Mouse (Mus musculus) midbrain, embryonic 10.5 days (tissue): ENCODE data around the gene Rnf34. TPM values are rescaled to one million over a fixed set of nuclear protein-coding genes. Genes with fewer than 3 reads are reported as not detected.

Source experiments
- DNase-seq: peaks from one replicate; pipeline ENCODE4 v3.0.0-alpha.2; 2017; ENCODE audit warnings: low spot score
- H3K27ac ChIP-seq: fragments of 300-500 bp; sonication (generic); replicated peaks from 2 replicates; pipeline ENCODE4 v1.5.1; 2016; ENCODE audit warnings: mild to moderate bottlenecking
- H3K27me3 ChIP-seq: fragments of 300-500 bp; sonication (generic); 2 replicates; pipeline ENCODE4 v1.6.1; 2016; ENCODE audit warnings: low read depth, mild to moderate bottlenecking; ENCODE audit not compliant: poor library complexity, severe bottlenecking
- H3K36me3 ChIP-seq: fragments of 300-500 bp; sonication (generic); 2 replicates; pipeline ENCODE4 v1.6.1; 2016; ENCODE audit warnings: mild to moderate bottlenecking, moderate library complexity
- H3K4me1 ChIP-seq: fragments of 300-500 bp; sonication (generic); 2 replicates; pipeline ENCODE4 v1.6.1; 2016
- H3K4me3 ChIP-seq: fragments of 300-500 bp; sonication (generic); 2 replicates; pipeline ENCODE4 v1.5.1; 2016; ENCODE audit warnings: mild to moderate bottlenecking, moderate library complexity
- H3K9me3 ChIP-seq: fragments of 300-500 bp; sonication (generic); replicated peaks from 2 replicates; pipeline ENCODE4 v1.6.1; 2016; ENCODE audit warnings: mild to moderate bottlenecking
- WGBS: fragments of 180-500 bp; shearing (Covaris S2); methylation state at CpG from one replicate; pipeline ENCODE4 v1.1.7; 2016; 5-methylcytosine and 5-hydroxymethylcytosine counted together
- polyA plus RNA-seq: library from polyadenylated mRNA; unstranded; fragments of >200 nt; fragmentation: Nextera tagmentation; extraction: Ambion mirVana; gene quantifications from 2 replicates; pipeline ENCODE4 v1.2.1, GENCODE M21; 2016

Gene Rnf34
- polyA plus RNA-seq, 1 experiment from 2014 or later: 50.6 TPM

- peaks cover 4% of the 10 kb centered on the region for H3K4me1 ChIP-seq
- no peaks in the 10 kb centered on the region for H3K9me3 ChIP-seq
- WGBS: 85% methylated on average over 8 of the region's 8 CpGs
- H3K27me3 ChIP-seq: no peaks in the 10 kb centered on the region
- H3K27ac ChIP-seq: no peak overlapping the region
- H3K36me3 ChIP-seq: no peaks in the 10 kb centered on the region
- no peak overlapping the region for H3K4me3 ChIP-seq
- no peak for DNase-seq
These were observed 24.7 kb upstream of the Rnf34 start for GRCm38 (mm10) chr5:122825099-122825498.

GRCm38 (mm10) chr5:122832536-122832935 is 17.3 kb upstream of the Rnf34 start:
- WGBS: 88% methylated on average over 10 of the region's 10 CpGs
- H3K4me3 ChIP-seq: no peak overlapping the region
- no peaks in the 10 kb centered on the region for H3K27me3 ChIP-seq
- H3K4me1 ChIP-seq: no peaks in the 10 kb centered on the region
- DNase-seq: no peak
- no peak overlapping the region for H3K27ac ChIP-seq
- no peaks in the 10 kb centered on the region for H3K36me3 ChIP-seq
- no peaks in the 10 kb centered on the region for H3K9me3 ChIP-seq

GRCm38 (mm10) chr5:122832996-122833395 is 16.9 kb upstream of the Rnf34 start:
- no peaks in the 10 kb centered on the region for H3K4me1 ChIP-seq
- no peak overlapping the region for H3K27ac ChIP-seq
- H3K4me3 ChIP-seq: no peak overlapping the region
- H3K27me3 ChIP-seq: no peaks in the 10 kb centered on the region
- WGBS: 78% methylated on average over 10 of the region's 10 CpGs
- DNase-seq: no peak
- H3K36me3 ChIP-seq: no peaks in the 10 kb centered on the region
- H3K9me3 ChIP-seq: no peaks in the 10 kb centered on the region

GRCm38 (mm10) chr5:122841126-122841525 is 8.7 kb upstream of the Rnf34 start:
- WGBS: 92% methylated on average over 2 of the region's 2 CpGs
- H3K4me1 ChIP-seq: no peaks in the 10 kb centered on the region
- no peak overlapping the region for H3K27ac ChIP-seq
- H3K9me3 ChIP-seq: no peaks in the 10 kb centered on the region
- no peak overlapping the region for H3K4me3 ChIP-seq
- no peak for DNase-seq
- H3K36me3 ChIP-seq: no peaks in the 10 kb centered on the region
- H3K27me3 ChIP-seq: no peaks in the 10 kb centered on the region

- H3K27ac ChIP-seq: no peak overlapping the region
- H3K9me3 ChIP-seq: no peaks in the 10 kb centered on the region
- no peak overlapping the region for H3K4me3 ChIP-seq
- no peaks in the 10 kb centered on the region for H3K36me3 ChIP-seq
- H3K27me3 ChIP-seq: no peaks in the 10 kb centered on the region
- WGBS: 87% methylated on average over 5 of the region's 5 CpGs
- H3K4me1 ChIP-seq: no peaks in the 10 kb centered on the region; the same call in 1 of the 2 replicates
- no peak for DNase-seq
These were observed 6.0 kb upstream of the Rnf34 start for GRCm38 (mm10) chr5:122843799-122844198.

GRCm38 (mm10) chr5:122850319-122851002 is 613 bp downstream of the Rnf34 start:
- Histone ChIP-seq H3K4me3 (peak overlapping the region; percentile 94), H3K36me3 (peaks cover 3% of the 10 kb centered on the region; the same call in 1 of the 2 replicates), H3K27me3 (no peaks in the 10 kb centered on the region), H3K9me3 (no peaks in the 10 kb centered on the region), H3K4me1 (peaks cover 27% of the 10 kb centered on the region), H3K27ac (peak overlapping the region; percentile 97)
- no peak for DNase-seq
- 1% methylated on average over 38 of the region's 38 CpGs for WGBS

GRCm38 (mm10) chr5:122852611-122853010 is 2.8 kb downstream of the Rnf34 start:
- WGBS: 88% methylated on average over 2 of the region's 2 CpGs
- no peak for DNase-seq
- no peak overlapping the region for H3K4me3 ChIP-seq
- peaks cover 21% of the 10 kb centered on the region for H3K36me3 ChIP-seq
- no peak overlapping the region for H3K27ac ChIP-seq
- no peaks in the 10 kb centered on the region for H3K27me3 ChIP-seq
- peaks cover 27% of the 10 kb centered on the region for H3K4me1 ChIP-seq
- H3K9me3 ChIP-seq: no peaks in the 10 kb centered on the region

GRCm38 (mm10) chr5:122855858-122856257 is 6.0 kb downstream of the Rnf34 start:
- H3K4me1 ChIP-seq: peaks cover 13% of the 10 kb centered on the region
- no peak overlapping the region for H3K27ac ChIP-seq
- WGBS: 79% methylated on average over 3 of the region's 3 CpGs
- no peaks in the 10 kb centered on the region for H3K9me3 ChIP-seq
- no peak for DNase-seq
- H3K4me3 ChIP-seq: no peak overlapping the region
- peaks cover 23% of the 10 kb centered on the region for H3K36me3 ChIP-seq
- H3K27me3 ChIP-seq: no peaks in the 10 kb centered on the region

- Histone ChIP-seq H3K36me3 (peaks cover 73% of the 10 kb centered on the region), H3K27ac (no peak overlapping the region), H3K4me3 (no peak overlapping the region), H3K27me3 (no peaks in the 10 kb centered on the region), H3K9me3 (no peaks in the 10 kb centered on the region), H3K4me1 (no peaks in the 10 kb centered on the region)
- no peak for DNase-seq
- WGBS: 94% methylated on average over 2 of the region's 2 CpGs
These were observed 13.2 kb downstream of the Rnf34 start for GRCm38 (mm10) chr5:122863053-122863452.

- Histone ChIP-seq H3K27ac (no peak overlapping the region), H3K4me1 (no peaks in the 10 kb centered on the region), H3K36me3 (peaks cover 83% of the 10 kb centered on the region), H3K9me3 (no peaks in the 10 kb centered on the region), H3K4me3 (no peak overlapping the region), H3K27me3 (no peaks in the 10 kb centered on the region)
- no peak for DNase-seq
- 90% methylated on average over 3 of the region's 3 CpGs for WGBS
These were observed 22.8 kb downstream of the Rnf34 start for GRCm38 (mm10) chr5:122872626-122873025.

- WGBS: 88% methylated on average over 2 of the region's 2 CpGs
These were observed 23.7 kb downstream of the Rnf34 start for GRCm38 (mm10) chr5:122873573-122873972.

GRCm38 (mm10) chr5:122874359-122874758 is 24.5 kb downstream of the Rnf34 start:
- Histone ChIP-seq H3K4me3 (no peak overlapping the region), H3K9me3 (no peaks in the 10 kb centered on the region), H3K27ac (no peak overlapping the region), H3K4me1 (no peaks in the 10 kb centered on the region), H3K36me3 (peaks cover 82% of the 10 kb centered on the region), H3K27me3 (no peaks in the 10 kb centered on the region)
- 89% methylated on average over 3 of the region's 3 CpGs for WGBS
- DNase-seq: no peak

More at GRCm38 (mm10) chr5:122873573-122873972, 23.7 kb downstream of the Rnf34 start:
- Histone ChIP-seq H3K36me3 (peaks cover 82% of the 10 kb centered on the region), H3K27ac (no peak overlapping the region), H3K27me3 (no peaks in the 10 kb centered on the region), H3K4me3 (no peak overlapping the region), H3K9me3 (no peaks in the 10 kb centered on the region), H3K4me1 (no peaks in the 10 kb centered on the region)
- DNase-seq: no peak

- no peaks in the 10 kb centered on the region for H3K4me1 ChIP-seq
- no peak overlapping the region for H3K27ac ChIP-seq
- H3K9me3 ChIP-seq: no peaks in the 10 kb centered on the region
- 86% methylated on average over 3 of the region's 3 CpGs for WGBS
- no peak overlapping the region for H3K4me3 ChIP-seq
- H3K27me3 ChIP-seq: no peaks in the 10 kb centered on the region
- H3K36me3 ChIP-seq: peaks cover 93% of the 10 kb centered on the region
- no peak for DNase-seq
These were observed 26.8 kb downstream of the Rnf34 start for GRCm38 (mm10) chr5:122876671-122877070.
